Comparison of ENCODE assay signal across 8 mouse cellular contexts in genomic region chr9:50333413-50333812, GRCm38 (mm10). TPM values are rescaled to one million over a fixed set of nuclear protein-coding genes. Genes with fewer than 3 reads are reported as not detected.
DNase-seq lines count a peak whose midpoint lies in the region; ATAC-seq lines count a peak whose summit lies in the region.

No protein-coding gene starts in this region.

- no peak overlapping the region for H3K4me3 ChIP-seq in liver, embryonic 12.5 days
- no peak overlapping the region for H3K4me3 ChIP-seq in intestine, embryonic 15.5 days (replicated peaks)
- no peak overlapping the region for H3K4me3 ChIP-seq in limb, embryonic 11.5 days (ENCODE audit: low read depth, low read length)
- no peak overlapping the region for H3K4me3 ChIP-seq in neural tube, embryonic 15.5 days (replicated peaks)

- no peak for ATAC-seq in liver, embryonic 12.5 days
- ATAC-seq in intestine, embryonic 15.5 days: peak; percentile 58; the same call in 1 of the 2 replicates
- no peak for ATAC-seq in limb, embryonic 11.5 days (ENCODE audit: insufficient number of reproducible peaks, low FRiP score, low TSS enrichment, low read depth)
- no peak for ATAC-seq in neural tube, embryonic 15.5 days (ENCODE audit: low FRiP score)

- H3K27me3 ChIP-seq in liver, embryonic 12.5 days (replicated peaks): no peaks in the 10 kb centered on the region
- no peaks in the 10 kb centered on the region for H3K27me3 ChIP-seq in intestine, embryonic 15.5 days (replicated peaks)
- no peaks in the 10 kb centered on the region for H3K27me3 ChIP-seq in limb, embryonic 11.5 days (ENCODE audit: control insufficient read depth, insufficient read depth, low read length)
- H3K27me3 ChIP-seq in neural tube, embryonic 15.5 days (replicated peaks): no peaks in the 10 kb centered on the region

- no peaks in the 10 kb centered on the region for H3K4me1 ChIP-seq in liver, embryonic 12.5 days
- H3K4me1 ChIP-seq in intestine, embryonic 15.5 days (replicated peaks): no peaks in the 10 kb centered on the region
- H3K4me1 ChIP-seq in limb, embryonic 11.5 days (ENCODE audit: control insufficient read depth, insufficient read depth, low read length): no peaks in the 10 kb centered on the region
- H3K4me1 ChIP-seq in neural tube, embryonic 15.5 days: peaks cover 2% of the 10 kb centered on the region; the same call in 1 of the 2 replicates

- DNase-seq in liver (peak; percentile 48), R1 (ENCODE audit: low read depth, low spot score) (peak; percentile 85)
- DNase-seq in embryo, embryonic 11 days: peak; percentile 78
- peak; percentile 76 for DNase-seq in limb, embryonic 11.5 days (ENCODE audit: low spot score)
- no peak for DNase-seq in natural killer cell, adult 2 months (ENCODE audit: low spot score in 2 of 2)

- no peaks in the 10 kb centered on the region for H3K9me3 ChIP-seq in liver, embryonic 12.5 days (replicated peaks)
- H3K9me3 ChIP-seq in intestine, embryonic 15.5 days: no peaks in the 10 kb centered on the region
- H3K9me3 ChIP-seq in limb, embryonic 11.5 days (ENCODE audit: control insufficient read depth, low read length): no peaks in the 10 kb centered on the region
- H3K9me3 ChIP-seq in neural tube, embryonic 15.5 days (replicated peaks): no peaks in the 10 kb centered on the region

- no peaks in the 10 kb centered on the region for H3K36me3 ChIP-seq in liver, embryonic 12.5 days
- no peaks in the 10 kb centered on the region for H3K36me3 ChIP-seq in intestine, embryonic 15.5 days
- no peaks in the 10 kb centered on the region for H3K36me3 ChIP-seq in limb, embryonic 11.5 days (ENCODE audit: control insufficient read depth, insufficient read depth, low read length)
- no peaks in the 10 kb centered on the region for H3K36me3 ChIP-seq in neural tube, embryonic 15.5 days

- no peak overlapping the region for H3K9ac ChIP-seq in liver, embryonic 12.5 days
- no peak overlapping the region for H3K9ac ChIP-seq in intestine, embryonic 15.5 days
- no peak overlapping the region for H3K9ac ChIP-seq in limb, embryonic 11.5 days (ENCODE audit: low read length)
- no peak overlapping the region for H3K9ac ChIP-seq in neural tube, embryonic 15.5 days (replicated peaks)

- 33% methylated on average over 6 of the region's 6 CpGs for WGBS in liver, embryonic 12.5 days (ENCODE audit: insufficient replicate concordance)
- 28% methylated on average over 6 of the region's 6 CpGs for WGBS in intestine, embryonic 15.5 days
- WGBS in limb, embryonic 11.5 days: 36% methylated on average over 6 of the region's 6 CpGs
- whole genome bisulfite sequencing in neural tube, embryonic 15.5 days: 36% methylated on average over 6 of the region's 6 CpGs

- no peak overlapping the region for H3K4me2 ChIP-seq in liver, embryonic 12.5 days
- no peak overlapping the region for H3K4me2 ChIP-seq in intestine, embryonic 15.5 days (replicated peaks)
- no peak overlapping the region for H3K4me2 ChIP-seq in limb, embryonic 11.5 days (ENCODE audit: low read depth, severe bottlenecking)
- peak overlapping the region; percentile 19; the same call in 1 of the 2 replicates for H3K4me2 ChIP-seq in neural tube, embryonic 15.5 days

- H3K27ac ChIP-seq in liver, embryonic 12.5 days: no peak overlapping the region
- no peak overlapping the region for H3K27ac ChIP-seq in intestine, embryonic 15.5 days
- no peak overlapping the region for H3K27ac ChIP-seq in limb, embryonic 11.5 days (replicated peaks; ENCODE audit: low read depth, low read length)
- no peak overlapping the region for H3K27ac ChIP-seq in neural tube, embryonic 15.5 days (replicated peaks)

RNA-seq across cellular contexts. Expression of gene Rpl10-ps3, which starts 11.4 kb away (rescaled TPM):
- 241 and 251 TPM in 2 replicates for polyA plus RNA-seq in liver, embryonic 12.5 days (2016; fragmentation: Nextera tagmentation; extraction: Ambion mirVana)
- polyA plus RNA-seq in intestine, embryonic 15.5 days (2015; fragmentation: Nextera tagmentation; extraction: Ambion mirVana): 292 and 375 TPM in 2 replicates
- 198 and 225 TPM in 2 replicates for polyA plus RNA-seq in limb, embryonic 11.5 days (2014; fragmentation: Nextera tagmentation; extraction: Ambion mirVana)
- polyA plus RNA-seq in neural tube, embryonic 15.5 days (2015; fragmentation: Nextera tagmentation; extraction: Ambion mirVana): 134 and 170 TPM in 2 replicates

Comparison
In these comparisons a context has a peak if more than half of its experiments do, and no peak if none do; other contexts are left out.
1. DNase-seq: peak in liver (single experiment), R1 (single experiment), embryo, embryonic 11 days (single experiment) and limb, embryonic 11.5 days (single experiment); none in natural killer cell, adult 2 months (0 of 2).